Mouse (Mus musculus): ENCODE results near the gene 4930442H23Rik.

DNA sequence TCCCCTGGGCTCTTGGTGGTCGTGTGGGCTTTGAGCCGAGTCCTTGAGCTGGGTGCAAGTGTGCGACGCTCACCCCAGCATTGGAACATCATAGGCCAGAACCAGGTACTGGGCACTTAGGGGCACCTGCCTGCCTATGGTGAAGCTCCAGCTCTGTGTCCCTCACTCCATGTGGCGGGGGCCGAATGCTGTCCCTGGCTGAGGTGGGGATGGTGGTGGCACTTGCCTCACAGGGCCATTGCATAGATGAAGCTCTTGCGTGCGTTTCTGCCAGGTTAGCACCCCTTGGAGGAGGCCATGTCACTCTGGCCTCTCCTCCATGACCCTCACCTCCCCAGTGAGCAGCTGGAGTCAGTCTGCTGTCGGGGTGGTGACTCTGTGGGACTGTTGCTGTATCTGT lies 3.5 kb upstream of the 4930442H23Rik start:
- TF ChIP-seq CTCF (IDR thresholded peaks at IDR 0.05; ENCODE audit: low read depth) (no peak), EP300 (optimal IDR thresholded peaks at IDR 0.05) (no peak)
